Mouse (Mus musculus): Measurements from ENCODE around the gene Olfr237-ps1. TPM values are rescaled to one million over a fixed set of nuclear protein-coding genes. Genes with fewer than 3 reads are reported as not detected.
"Not testable (repeated sequence)": the region's sequence is repeated elsewhere in the genome, so short reads cannot be mapped to it uniquely, and the experiment has no call there.

Gene Olfr237-ps1
- not detected in 2 replicates for total RNA-seq (2015)
- not detected in 2 replicates for total RNA-seq (2017)

DNA sequence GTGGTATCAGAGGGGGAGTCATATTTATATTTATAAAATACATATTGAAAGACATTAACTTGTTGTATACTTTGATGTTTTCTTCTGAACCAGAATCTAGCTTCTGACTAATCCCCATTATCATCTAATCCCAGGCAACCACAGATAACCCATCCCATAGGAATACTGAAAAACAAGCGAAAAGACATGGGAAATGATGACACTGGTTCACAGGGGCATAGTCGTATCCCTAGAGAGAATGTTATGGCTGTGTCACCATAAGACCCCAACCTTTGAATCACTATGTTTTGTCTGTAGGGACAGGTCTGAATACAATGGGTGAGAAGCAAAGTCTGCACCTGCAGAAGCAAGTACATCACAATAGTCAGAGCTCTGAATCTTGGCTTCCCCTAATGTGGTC lies at the start of gene Olfr237-ps1:
TSS of gene Olfr237-ps1 (plus strand) at position 301 of the 400 bp plus-strand sequence.
- not testable (repeated sequence) for ATAC-seq (ENCODE audit: poor library complexity, severe bottlenecking)

DNA sequence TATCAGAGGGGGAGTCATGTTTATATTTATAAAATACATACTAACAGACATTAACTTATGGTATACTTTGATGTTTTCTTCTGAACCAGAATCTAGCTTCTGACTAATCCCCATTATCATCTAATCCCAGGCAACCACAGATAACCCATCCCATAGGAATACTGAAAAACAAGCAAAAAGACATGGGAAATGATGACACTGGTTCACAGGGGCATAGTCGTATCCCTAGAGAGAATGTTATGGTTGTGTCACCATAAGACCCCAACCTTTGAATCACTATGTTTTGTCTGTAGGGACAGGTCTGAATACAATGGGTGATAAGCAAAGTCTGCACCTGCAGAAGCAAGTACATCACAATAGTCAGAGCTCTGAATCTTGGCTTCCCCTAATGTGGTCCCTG lies 40.3 kb upstream of the Olfr237-ps1 start, which contains the start of gene Olfr441:
TSS of gene Olfr441 (plus strand) at position 301 of the 400 bp plus-strand sequence.
- ATAC-seq (ENCODE audit: poor library complexity, severe bottlenecking): not testable (repeated sequence)

DNA sequence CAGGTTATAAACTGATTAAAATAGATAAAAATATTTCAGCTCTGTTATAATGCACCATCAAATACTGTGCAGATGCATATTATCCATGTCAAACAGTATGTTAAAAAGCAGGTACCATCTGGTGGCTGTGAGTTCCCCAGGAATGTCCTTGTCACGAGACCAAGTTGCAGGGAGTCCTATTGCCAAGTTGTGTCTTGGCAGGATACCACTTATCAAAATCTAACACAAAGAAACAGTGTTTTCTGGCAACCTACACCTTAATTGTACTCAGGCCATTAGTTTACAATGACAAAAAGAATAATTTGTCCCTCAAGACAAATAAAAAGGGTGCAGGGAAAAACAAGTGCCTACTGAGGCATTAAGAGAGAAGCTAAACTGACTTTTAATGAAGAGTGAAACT lies 13.1 kb downstream of the Olfr237-ps1 start:
- no peak for ATAC-seq (ENCODE audit: poor library complexity, severe bottlenecking)

DNA sequence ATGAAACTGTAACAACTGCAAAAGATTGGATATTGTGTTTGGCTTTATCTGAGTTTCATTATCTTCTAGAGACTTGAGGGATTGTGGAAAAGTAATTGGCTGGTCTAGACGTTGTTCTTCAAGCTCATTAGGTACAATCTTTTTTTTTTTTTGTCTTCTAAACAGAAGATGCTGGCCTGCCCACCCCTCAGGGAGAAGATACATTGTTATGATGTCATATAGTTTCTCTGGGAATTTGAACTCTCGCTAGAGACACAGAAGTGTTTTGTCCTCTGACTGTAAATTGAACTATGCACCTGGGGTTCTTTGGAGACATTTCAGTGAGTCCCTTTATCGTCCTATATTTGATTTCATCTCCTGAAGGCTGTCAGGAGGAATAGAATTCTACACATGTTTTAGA lies 16.6 kb downstream of the Olfr237-ps1 start, which contains the start of gene Olfr437:
TSS of gene Olfr437 (plus strand) at position 301 of the 400 bp plus-strand sequence.
- ATAC-seq (ENCODE audit: poor library complexity, severe bottlenecking): no peak

DNA sequence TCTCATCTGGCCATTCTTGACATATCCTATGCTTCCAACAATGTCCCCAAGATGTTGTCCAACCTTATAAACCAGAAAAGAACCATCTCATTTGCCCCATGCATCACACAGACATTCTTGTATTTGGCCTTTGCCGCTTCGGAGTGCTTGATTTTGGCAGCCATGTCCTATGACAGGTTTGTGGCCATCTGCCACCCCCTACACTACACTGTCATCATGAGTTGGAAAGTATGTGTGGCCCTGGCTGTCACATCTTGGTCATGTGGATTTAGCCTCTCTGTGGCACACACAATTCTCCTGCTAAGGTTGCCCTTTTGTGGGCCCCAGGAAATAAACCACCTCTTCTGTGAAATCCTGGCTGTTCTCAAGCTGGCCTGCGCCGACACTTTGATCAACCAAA lies 20.9 kb downstream of the Olfr237-ps1 start:
- no peak for ATAC-seq (ENCODE audit: poor library complexity, severe bottlenecking)

DNA sequence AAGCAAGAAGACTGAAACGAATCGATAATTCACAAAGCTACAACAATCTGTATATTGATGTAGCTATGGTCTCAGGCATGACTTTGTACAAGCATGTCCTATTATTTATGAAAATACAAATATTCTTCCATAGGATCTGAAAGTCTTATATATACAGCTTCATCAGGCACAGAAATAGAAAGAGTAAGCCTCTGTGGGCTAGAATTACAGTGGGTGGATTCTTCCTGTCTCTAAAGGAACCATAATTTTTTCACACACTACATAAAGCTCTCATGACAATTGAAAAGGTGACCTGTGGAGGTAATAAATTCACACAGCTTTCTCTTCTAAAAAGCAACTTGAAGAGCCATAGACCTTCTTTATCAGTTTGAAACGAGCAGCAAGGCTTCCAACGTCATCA lies 25.5 kb downstream of the Olfr237-ps1 start, which contains the start of gene Olfr13:
TSS of gene Olfr13 (plus strand) at position 301 of the 400 bp plus-strand sequence.
- no peak for ATAC-seq (ENCODE audit: poor library complexity, severe bottlenecking)

DNA sequence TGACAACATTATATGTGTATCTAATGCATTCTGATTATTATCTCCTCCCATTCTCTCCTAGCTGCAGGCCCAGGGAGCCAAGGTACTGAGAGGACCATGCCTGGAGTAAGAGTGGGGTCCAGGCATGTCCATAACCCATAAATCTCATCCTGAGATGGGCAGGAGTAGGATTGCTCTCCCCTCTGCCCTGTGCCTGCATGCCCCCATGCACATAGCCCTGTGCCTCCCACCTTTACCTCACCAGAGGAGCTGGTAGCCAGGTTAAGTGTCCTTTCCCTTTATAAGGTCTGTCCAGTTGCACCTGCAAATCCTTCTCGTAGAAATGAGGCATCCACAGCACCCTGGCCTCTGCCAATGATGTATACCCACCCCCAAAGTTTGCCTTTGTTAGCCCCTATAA lies 31.8 kb downstream of the Olfr237-ps1 start:
- no peak for ATAC-seq (ENCODE audit: poor library complexity, severe bottlenecking)

DNA sequence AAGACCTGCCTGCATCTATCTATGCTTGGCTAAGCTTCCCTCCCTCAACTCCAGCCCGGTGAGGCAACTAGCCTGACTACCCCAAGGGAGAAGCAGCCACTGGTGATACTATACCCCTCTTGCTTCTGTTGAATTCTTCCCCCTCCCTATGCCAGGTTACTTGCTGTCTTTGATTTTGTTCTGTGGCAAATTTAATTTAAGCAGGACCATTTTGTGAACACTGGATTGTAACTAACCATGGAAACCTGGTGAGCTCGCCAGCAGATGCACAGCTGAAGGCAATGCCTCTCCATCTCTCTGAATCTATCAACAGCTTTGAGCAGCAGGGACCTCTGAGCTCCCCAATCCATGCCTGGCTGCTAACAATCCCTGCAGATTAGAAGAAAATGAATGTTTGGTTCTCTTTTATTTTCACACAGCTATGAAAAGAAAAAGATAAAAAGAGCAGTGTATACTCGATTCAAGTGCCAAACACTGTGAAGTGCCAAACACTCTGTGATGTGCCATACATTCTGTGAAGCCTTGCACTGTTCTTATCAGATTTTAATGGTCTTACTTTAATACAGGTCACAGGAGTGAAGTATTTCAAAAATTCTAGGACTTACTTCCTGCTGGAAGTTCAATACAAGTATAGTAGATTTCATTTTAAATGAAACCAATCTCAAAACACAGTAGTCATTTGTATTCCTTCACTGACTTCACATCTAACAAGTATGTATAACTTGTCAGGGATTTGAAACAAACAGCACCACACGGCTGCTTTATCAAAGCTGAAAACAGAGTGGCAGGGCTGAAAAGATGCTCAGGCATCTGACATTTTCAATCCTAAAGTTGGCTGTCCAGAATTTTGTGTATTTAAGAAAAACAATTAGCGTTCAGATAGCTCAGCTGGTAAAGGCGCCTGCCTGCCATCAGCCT lies 32.5 kb downstream of the Olfr237-ps1 start:
- ATAC-seq (ENCODE audit: poor library complexity, severe bottlenecking): no peak

DNA sequence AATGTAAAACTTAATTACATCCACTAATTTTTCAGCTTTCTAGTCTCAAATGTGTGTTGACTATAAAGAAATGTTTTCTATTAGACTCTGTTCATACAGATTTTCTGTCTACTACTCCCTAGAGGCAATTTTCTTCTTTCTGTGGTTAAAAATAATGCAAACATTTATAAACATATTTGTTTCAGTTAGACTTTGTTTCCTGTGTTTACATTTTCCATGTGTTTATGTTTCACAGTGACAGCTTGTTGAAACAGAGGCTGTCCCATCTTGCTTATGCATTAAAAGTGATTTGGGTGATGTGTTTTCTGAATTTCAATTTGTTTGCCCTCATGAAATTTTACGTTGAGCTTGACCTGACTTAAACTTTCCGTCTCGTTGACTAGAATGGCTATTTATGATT lies 44.6 kb downstream of the Olfr237-ps1 start:
- no peak for ATAC-seq (ENCODE audit: poor library complexity, severe bottlenecking)

DNA sequence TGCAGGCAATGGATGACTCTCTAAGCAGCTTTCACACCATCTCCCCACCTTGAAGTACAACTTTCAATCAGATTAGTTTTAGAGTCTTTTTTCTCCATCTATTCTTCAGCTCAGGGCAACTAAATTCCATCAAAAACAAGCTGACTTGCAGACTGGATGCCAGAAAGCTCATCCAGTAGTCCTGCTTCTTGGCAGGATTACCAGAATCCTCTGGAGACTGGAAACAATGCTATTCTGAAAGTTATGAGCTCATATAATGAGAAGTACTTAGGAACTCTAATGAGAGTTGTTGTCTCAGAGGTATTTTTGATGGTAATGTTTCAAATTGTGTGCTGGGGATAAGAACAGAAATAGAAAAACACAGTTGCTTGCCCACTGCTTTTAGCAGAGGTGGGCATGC lies 50.4 kb downstream of the Olfr237-ps1 start, which contains the start of gene Olfr435:
TSS of gene Olfr435 (plus strand) at position 366 of the 400 bp plus-strand sequence.
- no peak for ATAC-seq (ENCODE audit: poor library complexity, severe bottlenecking)

DNA sequence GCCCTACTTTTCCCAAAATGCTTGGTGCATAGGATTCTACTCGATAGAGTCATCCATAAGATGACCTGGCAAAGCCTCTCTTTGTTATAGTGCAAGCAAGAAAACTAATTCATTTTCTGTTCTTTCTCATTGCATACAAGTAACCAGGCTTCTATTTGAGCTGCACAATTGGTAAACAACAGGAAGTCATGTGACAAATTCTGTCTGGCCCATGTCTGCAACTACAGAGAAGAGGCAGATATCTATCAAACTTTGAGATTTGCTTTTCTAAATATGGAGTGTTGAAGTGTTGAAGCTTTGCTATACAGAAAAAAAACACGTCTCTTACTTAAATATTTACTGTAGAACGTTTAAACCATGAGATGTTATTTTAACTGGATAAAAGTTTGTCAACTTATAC lies 51.7 kb downstream of the Olfr237-ps1 start:
- ATAC-seq (ENCODE audit: poor library complexity, severe bottlenecking): no peak

DNA sequence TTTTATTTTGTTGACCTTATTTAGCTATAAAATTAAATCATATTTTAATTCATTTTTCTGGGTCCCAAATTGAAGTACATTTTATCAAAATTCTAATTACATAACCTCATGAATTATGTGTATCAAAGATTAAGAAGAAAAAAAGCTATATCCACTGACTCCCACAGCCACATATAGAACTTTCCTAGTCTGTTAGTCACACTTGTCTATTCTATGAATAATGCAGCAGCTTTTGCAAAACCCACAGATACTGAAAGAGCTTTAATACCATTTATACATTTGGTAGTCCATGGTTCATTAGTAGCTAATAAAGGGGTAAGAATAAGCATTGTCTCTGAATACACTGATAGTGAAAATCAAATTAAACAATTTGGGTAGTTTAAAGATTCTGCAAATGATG lies 56.4 kb downstream of the Olfr237-ps1 start:
- ATAC-seq (ENCODE audit: poor library complexity, severe bottlenecking): no peak

DNA sequence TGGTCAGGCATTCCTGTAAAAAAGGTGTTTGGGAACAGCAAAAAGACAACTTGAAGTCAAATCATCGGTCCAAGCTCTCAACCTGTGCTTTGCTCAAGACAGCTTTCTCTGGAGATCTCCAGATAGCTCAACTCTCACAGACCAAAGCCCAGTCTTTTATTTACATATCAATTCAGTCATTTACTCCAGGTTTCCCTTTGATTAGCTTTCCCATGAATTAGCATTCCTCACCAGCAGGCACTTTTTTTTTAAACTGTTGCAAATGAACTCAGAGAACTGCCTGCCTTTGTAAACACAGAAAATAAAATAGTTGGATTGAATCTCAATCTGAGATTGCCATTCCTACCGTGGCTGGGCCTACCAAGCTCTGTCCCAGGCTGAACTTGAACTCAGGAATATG lies 59.0 kb downstream of the Olfr237-ps1 start:
- ATAC-seq (ENCODE audit: poor library complexity, severe bottlenecking): no peak

Other genes starting within 250 kb of the Olfr237-ps1 start
- gene Olfr447, start 237.7 kb upstream of the Olfr237-ps1 start, total RNA-seq (2015): not detected in 2 replicates
- gene Olfr447, start 237.7 kb upstream of the Olfr237-ps1 start, total RNA-seq (2017): not detected in 2 replicates
- gene Olfr446, start 225.2 kb upstream of the Olfr237-ps1 start, total RNA-seq (2015): not detected in 2 replicates
- not detected in 2 replicates for gene Olfr446, start 225.2 kb upstream of the Olfr237-ps1 start, total RNA-seq (2017)
- gene Olfr444, start 197.5 kb upstream of the Olfr237-ps1 start, total RNA-seq (2015): not detected in 2 replicates
- gene Olfr444, start 197.5 kb upstream of the Olfr237-ps1 start, total RNA-seq (2017): not detected in 2 replicates
- not detected in 2 replicates for gene Olfr441, start 40.2 kb upstream of the Olfr237-ps1 start, total RNA-seq (2015)
- not detected in 2 replicates for gene Olfr441, start 40.2 kb upstream of the Olfr237-ps1 start, total RNA-seq (2017)
- not detected in 2 replicates for gene Olfr437, start 16.7 kb downstream of the Olfr237-ps1 start, total RNA-seq (2015)
- gene Olfr437, start 16.7 kb downstream of the Olfr237-ps1 start, total RNA-seq (2017): not detected in 2 replicates
- not detected in 2 replicates for gene Olfr13, start 25.6 kb downstream of the Olfr237-ps1 start, total RNA-seq (2015)
- gene Olfr13, start 25.6 kb downstream of the Olfr237-ps1 start, total RNA-seq (2017): 0.40 TPM in 1 of 2 replicates, not detected in the other
- gene Olfr435, start 50.6 kb downstream of the Olfr237-ps1 start, total RNA-seq (2015): not detected in 2 replicates
- not detected in 2 replicates for gene Olfr435, start 50.6 kb downstream of the Olfr237-ps1 start, total RNA-seq (2017)
- not detected in 2 replicates for gene Olfr434, start 66.5 kb downstream of the Olfr237-ps1 start, total RNA-seq (2015)
- gene Olfr434, start 66.5 kb downstream of the Olfr237-ps1 start, total RNA-seq (2017): not detected in 2 replicates
- not detected in 2 replicates for gene Olfr47, start 85.0 kb downstream of the Olfr237-ps1 start, total RNA-seq (2015)
- not detected in 2 replicates for gene Olfr47, start 85.0 kb downstream of the Olfr237-ps1 start, total RNA-seq (2017)
- 0.18 and 0.40 TPM in 2 replicates for gene Arhgef5, start 119.0 kb downstream of the Olfr237-ps1 start, total RNA-seq (2015)
- 0.24 and 0.33 TPM in 2 replicates for gene Arhgef5, start 119.0 kb downstream of the Olfr237-ps1 start, total RNA-seq (2017)
- not detected in 2 replicates for gene Nobox, start 163.0 kb downstream of the Olfr237-ps1 start, total RNA-seq (2015)
- not detected in 2 replicates for gene Nobox, start 163.0 kb downstream of the Olfr237-ps1 start, total RNA-seq (2017)

Measured in megakaryocyte, adult 5-6 weeks (primary cell).